Mouse (Mus musculus): Measurements from ENCODE around the gene Fcrlb.

- TF ChIP-seq POLR2A (IDR thresholded peaks at IDR 0.05; ENCODE audit: low read depth, low read length): no peak
- TF ChIP-seq CTCF (IDR thresholded peaks at IDR 0.05; ENCODE audit: extremely low read depth, insufficient read length, insufficient replicate concordance, low read depth, low read length): no peak
Measured at GRCm38 (mm10) chr1:170858872-170859271, 53.9 kb downstream of the Fcrlb start.

Measured in small intestine, adult 2 months (tissue).